In the genomic region with DNA sequence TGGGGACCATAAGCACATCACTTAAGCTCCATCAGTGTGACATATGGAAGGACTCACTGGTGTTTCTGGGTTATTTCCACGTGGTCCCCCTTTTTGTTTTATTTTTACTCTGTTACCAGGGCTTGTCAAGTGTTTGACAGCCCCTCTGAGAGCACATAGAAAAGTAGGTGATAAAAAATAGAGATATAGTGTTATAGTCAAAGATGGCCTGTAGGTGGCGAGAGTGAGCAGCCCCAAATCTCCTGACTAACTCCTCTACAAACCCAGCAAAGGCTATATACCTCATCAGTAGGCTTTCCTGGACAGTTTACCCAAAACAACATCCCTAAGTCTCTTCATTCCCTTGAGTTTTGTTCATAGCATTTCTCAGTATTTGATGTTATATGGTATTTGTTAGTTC, we compare ENCODE assay signal across 9 mouse cellular contexts. TPM values are rescaled to one million over a fixed set of nuclear protein-coding genes. Genes with fewer than 3 reads are reported as not detected.
DNase-seq lines count a peak whose midpoint lies in the region; ATAC-seq and TF ChIP-seq lines count a peak whose summit lies in the region.
"Had no signal": no experiment of that assay in that cellular context is flagged by ENCODE, and none has a peak within 500 bp of the region (broad histone marks: within the 10 kb centered on the region; RNA-seq: fewer than 3 reads in every experiment).

No protein-coding gene starts in this region.

- no peak overlapping the region for H3K9ac ChIP-seq in liver, adult 2 months (ENCODE audit: low read depth, low read length)
- H3K9ac ChIP-seq in liver, embryonic 11.5 days (ENCODE audit: low read depth, low read length): no peak overlapping the region
- H3K9ac ChIP-seq in forebrain, postnatal 0 days: no peak overlapping the region
- H3K9ac ChIP-seq in limb, embryonic 11.5 days (ENCODE audit: low read length): no peak overlapping the region
- H3K9ac ChIP-seq: neural tube, embryonic 13.5 days had no signal

- no peaks in the 10 kb centered on the region for H3K27me3 ChIP-seq in liver, adult 2 months (ENCODE audit: control insufficient read depth, insufficient read depth, low read length)
- H3K27me3 ChIP-seq in liver, embryonic 11.5 days (replicated peaks; ENCODE audit: control insufficient read depth, insufficient read depth, low read length): no peaks in the 10 kb centered on the region
- H3K27me3 ChIP-seq in forebrain, postnatal 0 days (ENCODE audit: insufficient read depth, low read length): no peaks in the 10 kb centered on the region
- H3K27me3 ChIP-seq in limb, embryonic 11.5 days (ENCODE audit: control insufficient read depth, insufficient read depth, low read length): no peaks in the 10 kb centered on the region
- H3K27me3 ChIP-seq: neural tube, embryonic 13.5 days had no signal

- peak; percentile 64 for TF ChIP-seq CTCF in liver, adult 2 months (IDR thresholded peaks at IDR 0.05; ENCODE audit: low read depth, low read length)
- peak; percentile 82 for TF ChIP-seq CTCF in forebrain, postnatal 0 days (IDR thresholded peaks at IDR 0.05; ENCODE audit: low read depth)

- H3K4me3 ChIP-seq in liver, adult 2 months (ENCODE audit: insufficient read depth, low read depth, low read length): no peak overlapping the region
- H3K4me3 ChIP-seq in liver, embryonic 11.5 days (ENCODE audit: low read depth, low read length): no peak overlapping the region
- no peak overlapping the region for H3K4me3 ChIP-seq in forebrain, postnatal 0 days (ENCODE audit: low read depth, low read length)
- no peak overlapping the region for H3K4me3 ChIP-seq in limb, embryonic 11.5 days (ENCODE audit: low read depth, low read length)
- H3K4me3 ChIP-seq: neural tube, embryonic 13.5 days had no signal

- H3K36me3 ChIP-seq in liver, adult 2 months (ENCODE audit: control insufficient read depth, insufficient read depth, low read length): no peaks in the 10 kb centered on the region
- no peaks in the 10 kb centered on the region for H3K36me3 ChIP-seq in liver, embryonic 11.5 days (ENCODE audit: control insufficient read depth, insufficient read depth, low read length)
- H3K36me3 ChIP-seq in forebrain, postnatal 0 days (ENCODE audit: insufficient read depth): no peaks in the 10 kb centered on the region
- no peaks in the 10 kb centered on the region for H3K36me3 ChIP-seq in limb, embryonic 11.5 days (ENCODE audit: control insufficient read depth, insufficient read depth, low read length)
- H3K36me3 ChIP-seq: neural tube, embryonic 13.5 days had no signal

- H3K27ac ChIP-seq in liver, adult 2 months (replicated peaks; ENCODE audit: insufficient read depth, low read depth, low read length): no peak overlapping the region
- no peak overlapping the region for H3K27ac ChIP-seq in liver, embryonic 11.5 days (ENCODE audit: low read depth, low read length)
- no peak overlapping the region for H3K27ac ChIP-seq in forebrain, postnatal 0 days (ENCODE audit: low read depth, low read length)
- no peak overlapping the region for H3K27ac ChIP-seq in limb, embryonic 11.5 days (replicated peaks; ENCODE audit: low read depth, low read length)
- H3K27ac ChIP-seq: neural tube, embryonic 13.5 days had no signal

- no peak for TF ChIP-seq POLR2A in liver, adult 2 months (IDR thresholded peaks at IDR 0.05; ENCODE audit: extremely low read depth, insufficient read depth, low read length)

- peak; percentile 16 for DNase-seq in cerebellum, adult 11 months
- DNase-seq in cerebellum, adult 9-11 months: no peak
- peak; percentile 55 for DNase-seq in liver, adult 2 months (ENCODE audit: extremely low read depth, low read depth, low spot score)
- DNase-seq in liver, embryonic 11.5 days (ENCODE audit: low spot score): no peak
- peak; percentile 19 to 46 for DNase-seq in adrenal gland, postnatal 36 days
- peak; percentile 68 for DNase-seq in forebrain, postnatal 0 days
- DNase-seq in limb, embryonic 11.5 days (ENCODE audit: low spot score): peak; percentile 62
- peak; percentile 8 for DNase-seq in skeletal muscle tissue, adult 2 months (ENCODE audit: low read depth, low spot score)

- no peaks in the 10 kb centered on the region for H3K9me3 ChIP-seq in liver, embryonic 11.5 days (ENCODE audit: control insufficient read depth, low read length)
- H3K9me3 ChIP-seq in forebrain, postnatal 0 days (ENCODE audit: low read length): no peaks in the 10 kb centered on the region
- H3K9me3 ChIP-seq in limb, embryonic 11.5 days (ENCODE audit: control insufficient read depth, low read length): no peaks in the 10 kb centered on the region
- H3K9me3 ChIP-seq: neural tube, embryonic 13.5 days had no signal

- peaks cover 23% of the 10 kb centered on the region for H3K4me1 ChIP-seq in liver, adult 2 months (ENCODE audit: control insufficient read depth, insufficient read depth, low read length)
- no peaks in the 10 kb centered on the region for H3K4me1 ChIP-seq in liver, embryonic 11.5 days (replicated peaks; ENCODE audit: control insufficient read depth, insufficient read depth, low read length)
- H3K4me1 ChIP-seq in forebrain, postnatal 0 days (ENCODE audit: insufficient read depth): no peaks in the 10 kb centered on the region
- no peaks in the 10 kb centered on the region for H3K4me1 ChIP-seq in limb, embryonic 11.5 days (ENCODE audit: control insufficient read depth, insufficient read depth, low read length)
- H3K4me1 ChIP-seq: neural tube, embryonic 13.5 days had no signal

- H3K79me2 ChIP-seq in liver, adult 2 months (ENCODE audit: control insufficient read depth, insufficient read depth, low read length): no peaks in the 10 kb centered on the region

- no peak for ATAC-seq in liver, embryonic 11.5 days (replicated peaks; ENCODE audit: low FRiP score)
- peak; percentile 21; the same call in 1 of the 2 replicates for ATAC-seq in forebrain, postnatal 0 days
- ATAC-seq in limb, embryonic 11.5 days (ENCODE audit: insufficient number of reproducible peaks, low FRiP score, low TSS enrichment, low read depth): no peak

- WGBS in liver, adult 2 months: 0% methylated on average over 2 of the region's 2 CpGs
- 2% methylated on average over 2 of the region's 2 CpGs for WGBS in liver, embryonic 11.5 days
- WGBS in forebrain, postnatal 0 days: 3% methylated on average over 2 of the region's 2 CpGs
- WGBS in limb, embryonic 11.5 days: 0% methylated on average over 2 of the region's 2 CpGs

- no peak overlapping the region for H3K4me2 ChIP-seq in liver, embryonic 11.5 days
- H3K4me2 ChIP-seq in forebrain, postnatal 0 days (ENCODE audit: low read depth): no peak overlapping the region
- no peak overlapping the region for H3K4me2 ChIP-seq in limb, embryonic 11.5 days (ENCODE audit: low read depth, severe bottlenecking)
- H3K4me2 ChIP-seq: neural tube, embryonic 13.5 days had no signal

RNA-seq across cellular contexts. Expression of a gene that starts 5.3 kb away (rescaled TPM):
- 3,843 and 4,358 TPM in 2 replicates for total RNA-seq in liver, adult 2 months (2014; rRNA removed)
- polyA plus RNA-seq in liver, adult 2 months (2012; rRNA removed): 2,564 and 2,816 TPM in 2 replicates
- 178 and 182 TPM in 2 replicates for polyA plus RNA-seq in liver, embryonic 11.5 days (2014; fragmentation: Nextera tagmentation; extraction: Ambion mirVana)
- 1 to 10 TPM in 1 of 2 experiments, not detected in 1; 3.2 TPM for total RNA-seq in adrenal gland, postnatal 36 days (2021)
- 0.19 and 0.62 TPM in 2 replicates for total RNA-seq in forebrain, postnatal 0 days (2014; rRNA removed)
- polyA plus RNA-seq in forebrain, postnatal 0 days (2015; fragmentation: Nextera tagmentation; extraction: Ambion mirVana): not detected in 2 replicates
- 0.11 TPM in 2 replicates for polyA plus RNA-seq in limb, embryonic 11.5 days (2014; fragmentation: Nextera tagmentation; extraction: Ambion mirVana)
- polyA plus RNA-seq: neural tube, embryonic 13.5 days had no signal

RNA-seq across cellular contexts. Expression of a gene that starts 23.7 kb away (rescaled TPM):
- total RNA-seq in liver, adult 2 months (2014; rRNA removed): 3,320 and 3,369 TPM in 2 replicates
- 877 and 984 TPM in 2 replicates for polyA plus RNA-seq in liver, adult 2 months (2012; rRNA removed)
- polyA plus RNA-seq in liver, embryonic 11.5 days (2014; fragmentation: Nextera tagmentation; extraction: Ambion mirVana): 161 and 182 TPM in 2 replicates
- 1 to 10 TPM in 1 of 2 experiments, not detected in 1; 3.8 TPM for total RNA-seq in adrenal gland, postnatal 36 days (2021)
- total RNA-seq in forebrain, postnatal 0 days (2014; rRNA removed): 0.38 TPM in 1 of 2 replicates, not detected in the other
- 0.10 TPM in 1 of 2 replicates, not detected in the other for polyA plus RNA-seq in forebrain, postnatal 0 days (2015; fragmentation: Nextera tagmentation; extraction: Ambion mirVana)
- polyA plus RNA-seq in limb, embryonic 11.5 days (2014; fragmentation: Nextera tagmentation; extraction: Ambion mirVana): not detected in 2 replicates

RNA-seq across cellular contexts. Expression of a gene that starts 47.5 kb away (rescaled TPM):
- 2,420 and 2,798 TPM in 2 replicates for total RNA-seq in liver, adult 2 months (2014; rRNA removed)
- 918 and 923 TPM in 2 replicates for polyA plus RNA-seq in liver, adult 2 months (2012; rRNA removed)
- 176 and 188 TPM in 2 replicates for polyA plus RNA-seq in liver, embryonic 11.5 days (2014; fragmentation: Nextera tagmentation; extraction: Ambion mirVana)
- total RNA-seq in adrenal gland, postnatal 36 days (2021): 1 to 10 TPM in 1 of 2 experiments, not detected in 1; 1.1 TPM
- total RNA-seq in forebrain, postnatal 0 days (2014; rRNA removed): not detected in 2 replicates
- not detected in 2 replicates for polyA plus RNA-seq in forebrain, postnatal 0 days (2015; fragmentation: Nextera tagmentation; extraction: Ambion mirVana)
- polyA plus RNA-seq in limb, embryonic 11.5 days (2014; fragmentation: Nextera tagmentation; extraction: Ambion mirVana): 0.11 and 0.20 TPM in 2 replicates

RNA-seq across cellular contexts. Expression of a gene that starts 53.1 kb away (rescaled TPM):
- total RNA-seq in liver, adult 2 months (2014; rRNA removed): 34.1 and 35.1 TPM in 2 replicates
- polyA plus RNA-seq in liver, adult 2 months (2012; rRNA removed): 20.7 and 21.8 TPM in 2 replicates
- 92.7 and 103 TPM in 2 replicates for polyA plus RNA-seq in liver, embryonic 11.5 days (2014; fragmentation: Nextera tagmentation; extraction: Ambion mirVana)
- total RNA-seq in adrenal gland, postnatal 36 days (2021): 10 to 100 TPM; 47.4 to 51.3 TPM
- 90.8 and 94.0 TPM in 2 replicates for total RNA-seq in forebrain, postnatal 0 days (2014; rRNA removed)
- polyA plus RNA-seq in forebrain, postnatal 0 days (2015; fragmentation: Nextera tagmentation; extraction: Ambion mirVana): 85.6 and 95.0 TPM in 2 replicates
- 140 TPM in 2 replicates for polyA plus RNA-seq in limb, embryonic 11.5 days (2014; fragmentation: Nextera tagmentation; extraction: Ambion mirVana)

Comparison
In these comparisons a context has a peak if more than half of its experiments do, and no peak if none do; other contexts are left out.
1. DNase-seq: peak in cerebellum, adult 11 months (single experiment), liver, adult 2 months (single experiment), adrenal gland, postnatal 36 days (2 of 2), forebrain, postnatal 0 days (single experiment), limb, embryonic 11.5 days (single experiment) and skeletal muscle tissue, adult 2 months (single experiment); none in cerebellum, adult 9-11 months (single experiment) and liver, embryonic 11.5 days (single experiment).
2. RNA of a gene that starts 5.3 kb away (polyA plus RNA-seq): 2,564 to 2,816 TPM in liver, adult 2 months and 178 to 182 TPM in liver, embryonic 11.5 days; 0.11 TPM in limb, embryonic 11.5 days and not detected in forebrain, postnatal 0 days; every median in the first group is over 100 times any median in the second.
3. RNA of a gene that starts 23.7 kb away (polyA plus RNA-seq): 877 to 984 TPM in liver, adult 2 months and 161 to 182 TPM in liver, embryonic 11.5 days; 0.10 TPM in forebrain, postnatal 0 days and not detected in limb, embryonic 11.5 days; every median in the first group is over 100 times any median in the second.
4. RNA of a gene that starts 47.5 kb away (polyA plus RNA-seq): 918 to 923 TPM in liver, adult 2 months and 176 to 188 TPM in liver, embryonic 11.5 days; 0.11 to 0.20 TPM in limb, embryonic 11.5 days and not detected in forebrain, postnatal 0 days; every median in the first group is over 100 times any median in the second.